Mouse (Mus musculus): ENCODE results near the gene Stx6. TPM values are rescaled to one million over a fixed set of nuclear protein-coding genes. Genes with fewer than 3 reads are reported as not detected.

The Stx6 gene
- polyA plus RNA-seq, 1 experiment from 2014 or later, result 8.5 TPM

- WGBS (ENCODE audit: insufficient replicate concordance), result 69% methylated on average over 1 of the region's 1 CpGs
Observed at GRCm38 (mm10) chr1:155174424-155174823, 15.9 kb downstream of the Stx6 start.

GRCm38 (mm10) chr1:155178192-155178924, 19.8 kb downstream of the Stx6 start:
- H3K36me3 ChIP-seq (replicated peaks; ENCODE audit: insufficient read depth, low read length), result peaks cover 13% of the 10 kb centered on the region
- H3K4me2 ChIP-seq (ENCODE audit: low read depth, low read length), result no peak overlapping the region
- H3K9ac ChIP-seq (replicated peaks), result no peak overlapping the region
- no peaks in the 10 kb centered on the region for H3K4me1 ChIP-seq (ENCODE audit: insufficient read depth)
- no peaks in the 10 kb centered on the region for H3K9me3 ChIP-seq (ENCODE audit: low read length)
- TF ChIP-seq CTCF (IDR thresholded peaks at IDR 0.05; ENCODE audit: low read depth) (no peak), EP300 (IDR thresholded peaks at IDR 0.05; ENCODE audit: low read depth) (no peak)
- H3K27ac ChIP-seq (ENCODE audit: low read depth), result no peak overlapping the region
- no peak overlapping the region for H3K4me3 ChIP-seq (ENCODE audit: low read depth, low read length)
- H3K27me3 ChIP-seq (ENCODE audit: insufficient read depth, low read length), result no peaks in the 10 kb centered on the region
- DNase-seq (no peak), ATAC-seq (no peak)
- WGBS (ENCODE audit: insufficient replicate concordance), result 72% methylated on average over 2 of the region's 2 CpGs

More at GRCm38 (mm10) chr1:155174424-155174823, 15.9 kb downstream of the Stx6 start:
- TF ChIP-seq EP300 (IDR thresholded peaks at IDR 0.05; ENCODE audit: low read depth), result no peak
- no peak for TF ChIP-seq CTCF (IDR thresholded peaks at IDR 0.05; ENCODE audit: low read depth)
- no peaks in the 10 kb centered on the region for H3K4me1 ChIP-seq (ENCODE audit: insufficient read depth)
- no peaks in the 10 kb centered on the region for H3K9me3 ChIP-seq (ENCODE audit: low read length)
- H3K27me3 ChIP-seq (ENCODE audit: insufficient read depth, low read length), result no peaks in the 10 kb centered on the region
- H3K27ac ChIP-seq (ENCODE audit: low read depth), result no peak overlapping the region
- no peak overlapping the region for H3K4me3 ChIP-seq (ENCODE audit: low read depth, low read length)
- peaks cover 12% of the 10 kb centered on the region for H3K36me3 ChIP-seq (replicated peaks; ENCODE audit: insufficient read depth, low read length)
- H3K9ac ChIP-seq (replicated peaks), result no peak overlapping the region
- DNase-seq, result no peak
- no peak for ATAC-seq
- no peak overlapping the region for H3K4me2 ChIP-seq (ENCODE audit: low read depth, low read length)

GRCm38 (mm10) chr1:155184191-155184590, 25.7 kb downstream of the Stx6 start:
- Histone ChIP-seq H3K4me2 (ENCODE audit: low read depth, low read length) (no peak overlapping the region), H3K36me3 (replicated peaks; ENCODE audit: insufficient read depth, low read length) (peaks cover 8% of the 10 kb centered on the region), H3K9ac (replicated peaks) (no peak overlapping the region), H3K27ac (ENCODE audit: low read depth) (no peak overlapping the region), H3K4me1 (ENCODE audit: insufficient read depth) (no peaks in the 10 kb centered on the region), H3K27me3 (ENCODE audit: insufficient read depth, low read length) (no peaks in the 10 kb centered on the region), H3K9me3 (ENCODE audit: low read length) (no peaks in the 10 kb centered on the region), H3K4me3 (ENCODE audit: low read depth, low read length) (no peak overlapping the region)
- WGBS (ENCODE audit: insufficient replicate concordance), result 85% methylated on average over 3 of the region's 3 CpGs
- no peak for ATAC-seq
- no peak for DNase-seq
- TF ChIP-seq CTCF (IDR thresholded peaks at IDR 0.05; ENCODE audit: low read depth) (no peak), EP300 (IDR thresholded peaks at IDR 0.05; ENCODE audit: low read depth) (no peak)

- no peak overlapping the region for H3K27ac ChIP-seq (ENCODE audit: low read depth)
- H3K4me2 ChIP-seq (ENCODE audit: low read depth, low read length), result no peak overlapping the region
- no peaks in the 10 kb centered on the region for H3K9me3 ChIP-seq (ENCODE audit: low read length)
- H3K4me3 ChIP-seq (ENCODE audit: low read depth, low read length), result no peak overlapping the region
- no peaks in the 10 kb centered on the region for H3K4me1 ChIP-seq (ENCODE audit: insufficient read depth)
- DNase-seq, result no peak
- TF ChIP-seq EP300 (IDR thresholded peaks at IDR 0.05; ENCODE audit: low read depth) (no peak), CTCF (IDR thresholded peaks at IDR 0.05; ENCODE audit: low read depth) (no peak)
- no peaks in the 10 kb centered on the region for H3K27me3 ChIP-seq (ENCODE audit: insufficient read depth, low read length)
- no peak for ATAC-seq
- WGBS (ENCODE audit: insufficient replicate concordance), result 91% methylated on average over 4 of the region's 4 CpGs
- peaks cover 20% of the 10 kb centered on the region for H3K36me3 ChIP-seq (replicated peaks; ENCODE audit: insufficient read depth, low read length)
- no peak overlapping the region for H3K9ac ChIP-seq (replicated peaks)
Observed at GRCm38 (mm10) chr1:155188656-155189055, 30.1 kb downstream of the Stx6 start.

GRCm38 (mm10) chr1:155191219-155191618, 32.7 kb downstream of the Stx6 start:
- no peak overlapping the region for H3K27ac ChIP-seq (ENCODE audit: low read depth)
- no peak overlapping the region for H3K9ac ChIP-seq (replicated peaks)
- no peaks in the 10 kb centered on the region for H3K27me3 ChIP-seq (ENCODE audit: insufficient read depth, low read length)
- no peak for ATAC-seq
- peaks cover 20% of the 10 kb centered on the region for H3K36me3 ChIP-seq (replicated peaks; ENCODE audit: insufficient read depth, low read length)
- TF ChIP-seq EP300 (IDR thresholded peaks at IDR 0.05; ENCODE audit: low read depth) (no peak), CTCF (IDR thresholded peaks at IDR 0.05; ENCODE audit: low read depth) (no peak)
- no peak overlapping the region for H3K4me2 ChIP-seq (ENCODE audit: low read depth, low read length)
- DNase-seq, result no peak
- H3K4me3 ChIP-seq (ENCODE audit: low read depth, low read length), result no peak overlapping the region
- no peaks in the 10 kb centered on the region for H3K4me1 ChIP-seq (ENCODE audit: insufficient read depth)
- no peaks in the 10 kb centered on the region for H3K9me3 ChIP-seq (ENCODE audit: low read length)
- WGBS (ENCODE audit: insufficient replicate concordance), result 87% methylated on average over 8 of the region's 8 CpGs

GRCm38 (mm10) chr1:155191671-155192070, 33.2 kb downstream of the Stx6 start:
- Histone ChIP-seq H3K4me3 (ENCODE audit: low read depth, low read length) (no peak overlapping the region), H3K4me1 (ENCODE audit: insufficient read depth) (no peaks in the 10 kb centered on the region), H3K36me3 (replicated peaks; ENCODE audit: insufficient read depth, low read length) (peaks cover 20% of the 10 kb centered on the region), H3K27ac (ENCODE audit: low read depth) (no peak overlapping the region), H3K27me3 (ENCODE audit: insufficient read depth, low read length) (no peaks in the 10 kb centered on the region), H3K9me3 (ENCODE audit: low read length) (no peaks in the 10 kb centered on the region), H3K9ac (replicated peaks) (no peak overlapping the region), H3K4me2 (ENCODE audit: low read depth, low read length) (no peak overlapping the region)
- TF ChIP-seq CTCF (IDR thresholded peaks at IDR 0.05; ENCODE audit: low read depth) (no peak), EP300 (IDR thresholded peaks at IDR 0.05; ENCODE audit: low read depth) (no peak)
- 69% methylated on average over 2 of the region's 2 CpGs for WGBS (ENCODE audit: insufficient replicate concordance)
- ATAC-seq, result no peak
- no peak for DNase-seq

Data from liver, postnatal 0 days (tissue).